Mouse (Mus musculus): ENCODE results near the gene Gm5965.
"Not testable (repeated sequence)": the region's sequence is repeated elsewhere in the genome, so short reads cannot be mapped to it uniquely, and the experiment has no call there.

Gm5965 gene

DNA sequence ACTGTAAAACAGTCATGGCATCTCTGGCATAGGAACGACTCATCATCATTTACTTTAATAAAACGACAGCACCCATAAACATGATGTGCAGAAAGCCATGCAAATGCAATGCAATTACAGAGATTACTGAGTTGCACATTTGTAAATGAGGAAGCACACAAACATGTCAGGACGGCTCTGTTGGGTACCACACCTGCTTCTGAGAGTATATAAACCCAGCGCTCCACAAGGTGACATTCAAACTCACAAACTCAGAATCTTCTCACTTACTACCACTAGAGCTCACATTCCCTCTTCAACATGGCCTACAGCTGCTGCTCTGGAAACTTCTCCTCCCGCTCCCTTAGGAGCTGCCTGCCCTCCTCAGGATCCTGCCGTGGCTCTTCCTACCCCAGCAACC lies at the start of gene Gm5965:
Gene Gm5965, plus strand, starts transcription at position 301 of the 400 bp plus-strand sequence.
- no peak for DNase-seq

GRCm38 (mm10) chr16:88728812-88729275 lies 48.9 kb upstream of the Gm5965 start, which contains the start of gene Krtap13-1:
Krtap13-1 (plus strand) TSS chr16:88728862.
- DNase-seq: no peak

DNA sequence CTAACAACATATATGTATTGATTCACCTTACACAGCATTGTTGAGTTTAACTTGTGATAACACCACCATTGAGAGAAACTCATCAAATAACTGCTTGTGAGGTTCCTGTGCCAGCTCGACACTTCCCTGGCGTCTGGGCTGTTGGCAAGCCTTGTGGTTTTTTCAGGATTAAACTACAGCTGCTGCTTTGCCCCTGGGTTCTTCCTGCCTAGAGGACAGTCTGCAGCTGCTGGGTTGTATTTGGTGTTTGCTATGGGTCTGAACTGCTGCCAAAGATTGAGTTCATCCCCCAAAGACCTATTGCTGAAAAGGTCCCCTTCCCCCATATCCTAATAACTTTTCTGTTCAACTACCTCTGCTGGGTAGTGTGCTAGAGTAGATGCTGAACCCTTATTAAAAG lies 42.3 kb upstream of the Gm5965 start:
- no peak for DNase-seq

- no peak for DNase-seq
These were observed 32.9 kb upstream of the Gm5965 start for GRCm38 (mm10) chr16:88744750-88745340.

GRCm38 (mm10) chr16:88747943-88748342 lies 29.8 kb upstream of the Gm5965 start:
- no peak for DNase-seq

DNA sequence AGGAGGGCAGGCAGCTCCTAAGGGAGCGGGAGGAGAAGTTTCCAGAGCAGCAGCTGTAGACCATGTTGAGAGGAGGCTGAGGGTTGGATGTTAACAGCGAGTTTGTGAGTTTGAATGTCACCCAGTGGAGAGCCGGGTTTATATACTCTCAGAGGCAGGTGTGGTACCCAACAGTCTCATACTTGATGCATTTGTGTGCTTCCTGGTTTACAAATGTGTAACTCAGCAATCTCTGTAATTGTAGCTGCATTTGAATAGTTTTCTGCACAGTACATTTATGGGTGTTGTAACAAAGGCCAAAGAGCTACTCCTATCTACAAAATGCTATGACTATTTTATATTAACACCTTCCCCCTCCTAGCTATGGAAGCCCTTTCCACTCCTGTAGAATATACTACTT lies 26.2 kb upstream of the Gm5965 start, which contains the start of gene Krtap13:
Gene Krtap13, minus strand, starts transcription at position 101 of the 400 bp plus-strand sequence.
- not testable (repeated sequence) for DNase-seq

DNA sequence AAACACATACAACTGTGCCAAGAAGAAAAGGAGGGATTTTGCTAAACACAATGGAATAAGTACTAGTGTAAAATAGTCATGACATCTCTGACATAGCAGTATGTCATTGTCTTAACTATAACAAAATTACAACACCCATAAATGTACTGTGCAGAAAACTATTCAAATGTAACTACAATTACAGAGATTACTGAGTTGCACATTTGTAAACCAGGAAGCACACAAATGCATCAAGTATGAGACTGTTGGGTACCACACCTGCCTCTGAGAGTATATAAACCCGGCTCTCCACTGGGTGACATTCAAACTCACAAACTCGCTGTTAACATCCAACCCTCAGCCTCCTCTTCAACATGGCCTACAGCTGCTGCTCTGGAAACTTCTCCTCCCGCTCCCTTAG lies 19.1 kb upstream of the Gm5965 start, which contains the start of gene 2310034C09Rik:
Gene 2310034C09Rik, plus strand, starts transcription at position 301 of the 400 bp plus-strand sequence.
- DNase-seq: not testable (repeated sequence)

GRCm38 (mm10) chr16:88774106-88774505 lies 3.6 kb upstream of the Gm5965 start, which contains the start of gene 2310057N15Rik:
2310057N15Rik (minus strand) TSS chr16:88774206.
- DNase-seq: no peak

GRCm38 (mm10) chr16:88786786-88787185 lies 9.1 kb downstream of the Gm5965 start:
- DNase-seq: no peak

DNA sequence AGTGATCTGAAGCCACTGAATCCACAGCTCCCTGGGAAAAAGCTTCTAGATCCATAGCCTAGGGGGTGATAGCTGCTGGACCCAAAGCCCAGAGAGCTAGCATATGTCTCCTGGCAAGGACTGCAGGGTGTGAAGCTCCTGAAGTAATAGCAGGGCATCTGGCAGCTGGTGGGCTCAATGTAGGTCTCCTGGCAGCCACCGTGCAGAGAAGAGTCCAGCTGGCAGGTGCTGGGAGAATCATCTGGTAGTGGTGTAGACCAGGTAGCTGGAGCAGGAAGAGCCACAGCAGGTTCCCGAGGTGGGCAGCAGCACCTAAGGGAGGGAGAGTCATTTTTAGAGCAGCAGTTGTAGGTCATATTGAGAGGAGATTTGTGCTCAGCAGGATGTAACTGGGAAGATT lies 34.1 kb downstream of the Gm5965 start, which contains the start of gene Gm20741:
Gene Gm20741, minus strand, starts transcription at position 394 of the 400 bp plus-strand sequence.
- no peak for DNase-seq

GRCm38 (mm10) chr16:88820066-88820465 lies 42.4 kb downstream of the Gm5965 start, which contains the start of gene Krtap15:
Krtap15 (plus strand) TSS chr16:88820215.
- no peak for DNase-seq

- no peak for DNase-seq
These were observed 46.0 kb downstream of the Gm5965 start for GRCm38 (mm10) chr16:88823736-88824135.

DNA sequence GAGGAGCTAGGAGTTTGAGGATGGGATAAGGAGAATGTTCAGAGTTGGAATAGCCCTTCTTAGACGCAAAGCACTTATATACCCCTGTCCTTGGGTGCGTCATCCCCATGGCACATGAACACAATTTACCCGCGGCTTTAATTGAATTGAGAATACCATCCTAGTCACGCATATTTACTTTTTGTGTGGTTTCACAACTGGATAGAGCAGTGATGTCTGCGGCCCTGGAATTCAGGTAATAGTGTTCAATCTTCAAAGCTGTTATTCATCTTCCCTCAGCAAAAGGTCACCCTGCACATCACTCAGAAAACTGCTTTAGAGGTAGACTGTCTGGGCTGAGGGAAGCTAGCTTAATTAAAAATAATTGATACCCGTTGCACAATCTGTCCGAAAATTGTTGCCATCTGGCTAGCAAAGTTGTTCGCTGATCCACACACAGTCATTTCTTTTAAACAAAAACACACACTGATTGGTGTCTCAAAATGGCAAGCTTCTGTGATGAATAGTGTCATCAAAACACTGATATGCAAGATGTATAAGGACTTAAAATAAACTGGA lies 48.5 kb downstream of the Gm5965 start, which contains the start of gene Krtap14:
Gene Krtap14, minus strand, starts transcription at position 51 of the 558 bp plus-strand sequence.
- DNase-seq: no peak

- no peak for DNase-seq
These were observed 49.3 kb downstream of the Gm5965 start for GRCm38 (mm10) chr16:88826978-88827377.

All from right cerebral cortex, postnatal 4 days (tissue).